Mouse (Mus musculus) embryonic fibroblast, embryonic 13.5 days (primary cell): ENCODE measurements at regions not wholly inside any gene's neighbourhood (a gene's known extent, or its start where the extent isn't known, plus 50 kb on each side); places are given as distances from the start of the nearest gene placed in this dataset.

ENCODE experiments used
- CTCF ChIP-seq: IDR thresholded peaks from 2 replicates; pipeline ENCODE4 v1.5.1; 2011; ENCODE audit warnings: mild to moderate bottlenecking, control low read depth, low read length, moderate library complexity, borderline replicate concordance; ENCODE audit not compliant: insufficient read depth
- POLR2A ChIP-seq: IDR thresholded peaks from 2 replicates; pipeline ENCODE4 v1.6.1; 2011; ENCODE audit warnings: low read depth, mild to moderate bottlenecking, control low read depth, low read length, moderate library complexity

DNA sequence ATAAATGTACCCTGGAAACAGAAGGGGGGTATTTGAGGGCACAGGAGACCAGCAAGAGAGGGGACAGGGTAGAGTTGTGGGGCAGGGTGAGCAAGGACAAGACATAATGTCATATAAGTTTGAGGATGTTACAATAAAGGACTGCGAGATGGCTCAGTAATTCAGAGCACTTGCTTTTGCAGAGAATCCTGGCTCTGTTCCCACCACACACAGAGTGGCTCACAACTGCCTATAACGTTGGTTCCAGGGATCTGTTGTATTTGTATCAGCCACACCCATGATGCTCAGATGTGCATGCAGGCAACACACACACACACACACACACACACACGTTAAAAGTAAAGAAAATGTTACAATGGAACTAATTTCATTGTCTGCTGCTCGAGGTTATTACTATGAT lies 94.2 kb upstream of the Paqr3 start:
- no peak for TF ChIP-seq CTCF
- no peak for TF ChIP-seq POLR2A
